Mouse (Mus musculus) stomach, postnatal 0 days (tissue): ENCODE data around the gene Xrcc1.

Experiments used
- CTCF ChIP-seq: IDR thresholded peaks from 2 replicates; pipeline ENCODE4 v1.5.1; 2016; ENCODE audit warnings: antibody characterized with exemption, low read depth, mild to moderate bottlenecking, moderate library complexity
- EP300 ChIP-seq: optimal IDR thresholded peaks from 2 replicates; pipeline ENCODE3; 2016; ENCODE audit warnings: antibody characterized with exemption

DNA sequence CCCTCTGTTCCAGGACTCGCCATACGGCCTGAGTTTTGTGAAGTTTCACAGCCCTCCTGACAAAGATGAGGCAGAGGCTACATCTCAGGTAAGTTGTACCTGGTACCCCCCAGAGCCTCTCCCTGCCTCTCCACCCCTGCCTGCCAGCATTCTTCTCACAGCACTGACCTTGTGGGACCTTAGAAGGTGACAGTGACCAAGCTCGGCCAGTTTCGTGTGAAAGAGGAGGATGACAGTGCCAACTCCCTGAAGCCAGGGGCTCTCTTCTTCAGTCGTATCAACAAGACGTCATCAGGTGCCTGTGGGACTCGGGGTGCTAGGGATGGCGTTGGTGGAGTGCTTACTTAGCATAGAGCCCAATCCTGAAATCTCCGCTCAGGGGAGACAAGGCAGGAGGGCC, 20.1 kb downstream of the Xrcc1 start:
- TF ChIP-seq CTCF: no peak
- no peak for TF ChIP-seq EP300
